Mouse (Mus musculus) spleen, adult 2 months (tissue): ENCODE measurements around the gene Iqcb1.

Experiments used
- CTCF ChIP-seq: fragments of 200-500 bp; IDR thresholded peaks from 2 replicates; pipeline ENCODE4 v1.5.1; 2011; ENCODE audit warnings: mild to moderate bottlenecking, inconsistent platforms; ENCODE audit not compliant: insufficient read depth, insufficient read length, insufficient replicate concordance; ENCODE audit errors: extremely low read depth
- POLR2A ChIP-seq: fragments of 200-500 bp; IDR thresholded peaks from 2 replicates; pipeline ENCODE4 v1.6.1; 2011; ENCODE audit warnings: low read depth, low read length, inconsistent platforms

GRCm38 (mm10) chr16:36891415-36891814 is 63.2 kb downstream of the Iqcb1 start:
- TF ChIP-seq CTCF (no peak), POLR2A (no peak)
